Mouse (Mus musculus) liver, embryonic 14.5 days (tissue): ENCODE results near the gene Map7d2.

Source experiments
- CTCF ChIP-seq: IDR thresholded peaks from 2 replicates; pipeline ENCODE4 v1.5.1; 2016; ENCODE audit warnings: antibody characterized with exemption, low read depth, control low read depth
- EP300 ChIP-seq: IDR thresholded peaks from 2 replicates; pipeline ENCODE4 v1.6.1; 2016; ENCODE audit warnings: antibody characterized with exemption, low read depth

GRCm38 (mm10) chrX:159503181-159503580, 88.8 kb downstream of the Map7d2 start:
- TF ChIP-seq EP300: no peak
- no peak for TF ChIP-seq CTCF
